Comparison of ENCODE assay signal across 8 mouse cellular contexts in the genomic region with DNA sequence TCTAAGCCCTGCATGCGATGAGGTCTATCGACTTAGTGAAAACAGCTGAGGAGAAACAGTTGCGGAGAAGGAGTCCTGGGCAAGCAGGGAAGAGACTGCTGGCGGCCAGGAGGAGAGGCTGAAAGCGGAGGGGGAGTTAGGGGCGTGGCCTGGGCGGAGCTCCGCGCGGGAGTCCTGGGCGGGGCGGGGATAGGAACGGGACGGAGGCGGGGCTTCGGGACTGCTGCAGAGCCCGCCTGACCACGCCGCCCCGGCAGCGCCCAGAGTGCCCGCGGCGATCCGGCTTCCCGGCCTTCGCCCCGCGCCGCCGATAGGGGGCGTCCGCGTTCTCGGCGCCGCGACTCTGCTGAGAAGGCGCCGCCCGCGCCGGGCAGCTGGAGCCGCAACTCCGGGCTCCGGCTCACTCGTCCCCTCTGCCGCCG. TPM values are rescaled to one million over a fixed set of nuclear protein-coding genes. Genes with fewer than 3 reads are reported as not detected.
DNase-seq lines count a peak whose midpoint lies in the region; ATAC-seq lines count a peak whose summit lies in the region.

Gene Kctd6, plus strand, starts transcription at position 338 of the 422 bp plus-strand sequence.

- peak; percentile 99 to 100 for DNase-seq in adrenal gland, adult (ENCODE audit: inconsistent age in 2 of 2, low spot score in 1 of 2)
- peak; percentile 97 for DNase-seq in embryo, embryonic 10.5 days (ENCODE audit: low spot score)
- DNase-seq in gastrocnemius, postnatal 14 days: peak; percentile 100
- peak; percentile 95 to 99 for DNase-seq in left cerebral cortex, postnatal 10 days (ENCODE audit: extremely low spot score in 1 of 2, low spot score in 2 of 2)
- peak; percentile 98 for DNase-seq in right cerebral cortex, postnatal 25 days
- DNase-seq in urinary bladder, postnatal 4 days (ENCODE audit: low spot score in 2 of 2): peak; percentile 99 to 100

- ATAC-seq in inflammation-experienced regulatory T-cells, adult 6 months: peak; percentile 92
- ATAC-seq in megakaryocyte-erythroid progenitor cell, adult 5-6 weeks (replicated peaks; ENCODE audit: low FRiP score, low TSS enrichment, poor library complexity, severe bottlenecking): peak; percentile 98

- intact Hi-C loops in gastrocnemius, postnatal 14 days (cut with DNase I; ENCODE audit: low total_unique reads): no loop called here
- intact Hi-C loops in left cerebral cortex, postnatal 10 days (cut with DNase I): no loop called here

RNA-seq across cellular contexts. Expression of gene Kctd6, which starts in this region (rescaled TPM):
- total RNA-seq in gastrocnemius, postnatal 14 days (2021): 1 to 10 TPM; 6.6 to 7.4 TPM
- 1 to 10 TPM; 1.9 to 3.6 (median 3.0) TPM for polyA plus RNA-seq in inflammation-experienced regulatory T-cells, adult 6 months (2017; shearing (Covaris generic))
- total RNA-seq in left cerebral cortex, postnatal 10 days (2021): 10 to 100 TPM; 27.9 to 30.0 TPM
- 9.3 and 10.7 TPM in 2 replicates for total RNA-seq in megakaryocyte-erythroid progenitor cell, adult 5-6 weeks (2014; fragmentation: Nextera tagmentation)
- total RNA-seq in megakaryocyte-erythroid progenitor cell, adult 5-6 weeks (2017): 5.5 and 8.1 TPM in 2 replicates

Comparison
In these comparisons a context has a peak if more than half of its experiments do, and no peak if none do; other contexts are left out.
1. Peak in every context shown above with its lines: DNase-seq and ATAC-seq.